Mouse (Mus musculus) c-Kit-positive CD71-positive TER-119-negative erythroid progenitor cells, embryonic 14.5 days (primary cell): ENCODE results near the gene Myo1d.

Source experiments
- DNase-seq: peaks from one replicate; pipeline ENCODE4 v3.0.0-alpha.2; 2013; ENCODE audit warnings: low read depth

Myo1d gene

GRCm38 (mm10) chr11:80504519-80505385, 275.1 kb downstream of the Myo1d start:
- no peak for DNase-seq

GRCm38 (mm10) chr11:80503726-80504452, 275.9 kb downstream of the Myo1d start:
- no peak for DNase-seq

- no peak for DNase-seq
Observed at GRCm38 (mm10) chr11:80503281-80503680, 276.5 kb downstream of the Myo1d start.

- DNase-seq, result no peak
Observed at GRCm38 (mm10) chr11:80499550-80499952, 280.3 kb downstream of the Myo1d start.

- no peak for DNase-seq
Observed at GRCm38 (mm10) chr11:80498328-80499070, 281.3 kb downstream of the Myo1d start.

- no peak for DNase-seq
Observed at GRCm38 (mm10) chr11:80497225-80497919, 282.5 kb downstream of the Myo1d start.

- no peak for DNase-seq
Observed at GRCm38 (mm10) chr11:80496640-80497039, 283.2 kb downstream of the Myo1d start.

- no peak for DNase-seq
Observed at GRCm38 (mm10) chr11:80495972-80496371, 283.9 kb downstream of the Myo1d start.

GRCm38 (mm10) chr11:80494852-80495251, 285.0 kb downstream of the Myo1d start:
- no peak for DNase-seq

- no peak for DNase-seq
Observed at GRCm38 (mm10) chr11:80493186-80493585, 286.6 kb downstream of the Myo1d start.

- no peak for DNase-seq
Observed at GRCm38 (mm10) chr11:80490831-80491230, 289.0 kb downstream of the Myo1d start.

- no peak for DNase-seq
Observed at GRCm38 (mm10) chr11:80489882-80490196, 290.0 kb downstream of the Myo1d start.

GRCm38 (mm10) chr11:80489172-80489881, 290.5 kb downstream of the Myo1d start:
- no peak for DNase-seq

GRCm38 (mm10) chr11:80487904-80488587, 291.8 kb downstream of the Myo1d start:
- DNase-seq, result no peak

GRCm38 (mm10) chr11:80485622-80486206, 294.1 kb downstream of the Myo1d start:
- no peak for DNase-seq

GRCm38 (mm10) chr11:80485120-80485551, 294.7 kb downstream of the Myo1d start:
- DNase-seq, result no peak

- no peak for DNase-seq
Observed at GRCm38 (mm10) chr11:80484191-80484791, 295.5 kb downstream of the Myo1d start.

- no peak for DNase-seq
Observed at GRCm38 (mm10) chr11:80483536-80484067, 296.2 kb downstream of the Myo1d start.

GRCm38 (mm10) chr11:80482921-80483320, 296.9 kb downstream of the Myo1d start:
- DNase-seq, result no peak

GRCm38 (mm10) chr11:80482347-80482746, 297.5 kb downstream of the Myo1d start:
- DNase-seq, result no peak
